Mouse (Mus musculus) NIH3T3 (cell line): ENCODE measurements around the gene Litaf.

Experiments
- DNase-seq: peaks from one replicate; pipeline ENCODE4 v3.0.0-alpha.2; 2012; ENCODE audit warnings: low read depth

Gene Litaf

GRCm38 (mm10) chr16:10910541-10910940 is 155.4 kb downstream of the Litaf start:
- DNase-seq: no peak
